In the genomic region with DNA sequence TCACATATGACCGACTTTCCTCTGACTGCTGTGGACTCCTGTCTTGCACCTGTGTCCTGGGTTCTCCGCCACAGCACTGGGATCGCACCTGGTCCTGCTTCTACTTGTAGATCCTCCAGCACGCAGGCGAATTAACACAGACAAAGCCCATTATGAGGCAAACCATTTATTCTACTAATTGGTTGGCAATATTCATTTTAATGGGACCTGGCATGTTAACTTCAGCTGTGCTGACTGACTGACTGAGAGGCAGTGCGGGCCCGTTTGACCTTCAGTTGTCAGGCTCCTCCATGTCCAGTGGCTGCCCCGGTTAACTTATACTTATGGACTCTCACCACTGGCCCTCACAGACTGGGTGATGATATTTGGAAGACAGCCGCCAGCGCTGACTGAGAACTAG, we compare ENCODE assay signal across 17 mouse cellular contexts.
DNase-seq lines count a peak whose midpoint lies in the region; ATAC-seq lines count a peak whose summit lies in the region.
"Had no signal": no experiment of that assay in that cellular context is flagged by ENCODE, and none has a peak within 500 bp of the region (broad histone marks: within the 10 kb centered on the region; RNA-seq: fewer than 3 reads in every experiment).

No protein-coding gene starts in this region.

- 0 out of 2 replicates have a peak, but pooled peaks have one; percentile 28 for ATAC-seq in forebrain, embryonic 13.5 days
- ATAC-seq in forebrain, embryonic 12.5 days (ENCODE audit: low FRiP score): no peak
- no peak for ATAC-seq in hindbrain, embryonic 11.5 days (ENCODE audit: low FRiP score)
- ATAC-seq in midbrain, embryonic 16.5 days: no peak
- ATAC-seq: activated CD4-positive, CD25-positive, alpha-beta regulatory T cell, adult 4 months; inflammation-experienced regulatory T-cells, adult 6 months had no signal

- no peaks in the 10 kb centered on the region for H3K36me3 ChIP-seq in forebrain, embryonic 13.5 days (ENCODE audit: poor library complexity, severe bottlenecking)
- H3K36me3 ChIP-seq in forebrain, embryonic 12.5 days (replicated peaks): no peaks in the 10 kb centered on the region
- no peaks in the 10 kb centered on the region for H3K36me3 ChIP-seq in hindbrain, embryonic 11.5 days (ENCODE audit: control insufficient read depth, insufficient read depth, low read length)
- no peaks in the 10 kb centered on the region for H3K36me3 ChIP-seq in midbrain, embryonic 16.5 days (ENCODE audit: control insufficient read depth, insufficient read depth, low read length)
- H3K36me3 ChIP-seq: liver, embryonic 13.5 days had no signal

- H3K4me1 ChIP-seq in forebrain, embryonic 13.5 days: peaks cover 50% of the 10 kb centered on the region
- H3K4me1 ChIP-seq in forebrain, embryonic 12.5 days: peaks cover 50% of the 10 kb centered on the region
- H3K4me1 ChIP-seq in hindbrain, embryonic 11.5 days (replicated peaks; ENCODE audit: control insufficient read depth, insufficient read depth, low read length): no peaks in the 10 kb centered on the region
- peaks cover 43% of the 10 kb centered on the region for H3K4me1 ChIP-seq in midbrain, embryonic 16.5 days (ENCODE audit: control insufficient read depth, insufficient read depth, low read length)

- no peak overlapping the region for H3K4me2 ChIP-seq in forebrain, embryonic 13.5 days
- no peak overlapping the region for H3K4me2 ChIP-seq in forebrain, embryonic 12.5 days
- no peak overlapping the region for H3K4me2 ChIP-seq in hindbrain, embryonic 11.5 days (replicated peaks; ENCODE audit: low read depth, low read length)
- no peak overlapping the region for H3K4me2 ChIP-seq in midbrain, embryonic 16.5 days (ENCODE audit: low read length)
- H3K4me2 ChIP-seq: liver, embryonic 13.5 days had no signal

- H3K9ac ChIP-seq in forebrain, embryonic 13.5 days: no peak overlapping the region
- H3K9ac ChIP-seq in forebrain, embryonic 12.5 days: no peak overlapping the region
- H3K9ac ChIP-seq in hindbrain, embryonic 11.5 days (ENCODE audit: low read depth, low read length): no peak overlapping the region
- no peak overlapping the region for H3K9ac ChIP-seq in midbrain, embryonic 16.5 days (ENCODE audit: low read depth, low read length)
- H3K9ac ChIP-seq: liver, embryonic 13.5 days had no signal

- no peaks in the 10 kb centered on the region for H3K9me3 ChIP-seq in forebrain, embryonic 13.5 days (replicated peaks)
- no peaks in the 10 kb centered on the region for H3K9me3 ChIP-seq in forebrain, embryonic 12.5 days
- no peaks in the 10 kb centered on the region for H3K9me3 ChIP-seq in hindbrain, embryonic 11.5 days (ENCODE audit: control insufficient read depth, low read length)
- no peaks in the 10 kb centered on the region for H3K9me3 ChIP-seq in midbrain, embryonic 16.5 days (replicated peaks; ENCODE audit: control insufficient read depth, low read length, poor library complexity, severe bottlenecking)
- H3K9me3 ChIP-seq: liver, embryonic 13.5 days had no signal

- no peaks in the 10 kb centered on the region for H3K27me3 ChIP-seq in forebrain, embryonic 13.5 days
- H3K27me3 ChIP-seq in forebrain, embryonic 12.5 days: no peaks in the 10 kb centered on the region
- H3K27me3 ChIP-seq in hindbrain, embryonic 11.5 days (ENCODE audit: control insufficient read depth, insufficient read depth, low read length): no peaks in the 10 kb centered on the region
- no peaks in the 10 kb centered on the region for H3K27me3 ChIP-seq in midbrain, embryonic 16.5 days (ENCODE audit: control insufficient read depth, insufficient read depth, low read depth, low read length)
- H3K27me3 ChIP-seq: CH12.LX; liver, embryonic 13.5 days had no signal

- DNase-seq in kidney, postnatal 10 days: peak; percentile 37
- no peak for DNase-seq in kidney, adult 11 months
- DNase-seq in hindbrain, embryonic 11.5 days (ENCODE audit: low spot score): no peak
- no peak for DNase-seq in natural killer cell, adult 2 months (ENCODE audit: low spot score in 2 of 2)
- DNase-seq in thymus, postnatal 36 days: no peak
- DNase-seq: adrenal gland, postnatal 25 days; cerebellum, adult 9-11 months; heart, adult 2 months; left cerebral cortex, postnatal 4 days; liver, embryonic 13.5 days had no signal

- peak overlapping the region; percentile 57 for H3K27ac ChIP-seq in forebrain, embryonic 13.5 days
- no peak overlapping the region; the same call in 1 of the 2 replicates for H3K27ac ChIP-seq in forebrain, embryonic 12.5 days
- peak overlapping the region; percentile 45; the same call in 1 of the 2 replicates for H3K27ac ChIP-seq in hindbrain, embryonic 11.5 days (ENCODE audit: low read depth, low read length)
- peak overlapping the region; percentile 64 for H3K27ac ChIP-seq in midbrain, embryonic 16.5 days (ENCODE audit: low read length)
- H3K27ac ChIP-seq: heart, adult 2 months; liver, embryonic 13.5 days had no signal

- no peak overlapping the region for H3K4me3 ChIP-seq in forebrain, embryonic 13.5 days
- H3K4me3 ChIP-seq in forebrain, embryonic 12.5 days (replicated peaks): no peak overlapping the region
- no peak overlapping the region for H3K4me3 ChIP-seq in hindbrain, embryonic 11.5 days (ENCODE audit: low read depth, low read length)
- no peak overlapping the region for H3K4me3 ChIP-seq in midbrain, embryonic 16.5 days (ENCODE audit: low read depth, low read length)
- H3K4me3 ChIP-seq: heart, adult 2 months; liver, embryonic 13.5 days; myocyte had no signal

- WGBS in forebrain, embryonic 13.5 days: 52% methylated on average over 10 of the region's 10 CpGs
- 64% methylated on average over 10 of the region's 10 CpGs for WGBS in forebrain, embryonic 12.5 days
- WGBS in hindbrain, embryonic 11.5 days: 87% methylated on average over 10 of the region's 10 CpGs
- WGBS in midbrain, embryonic 16.5 days: 75% methylated on average over 10 of the region's 10 CpGs
